Mouse (Mus musculus) liver, postnatal 0 days (tissue): Measurements from ENCODE around the gene Zgrf1. TPM values are rescaled to one million over a fixed set of nuclear protein-coding genes. Genes with fewer than 3 reads are reported as not detected.

Source experiments
- ATAC-seq: fragments of 200-750 bp; cut with Nextera tagmentation; 2 replicates; pipeline ENCODE4 v1.8.0; 2017; ENCODE audit warnings: mild to moderate bottlenecking, moderate library complexity
- DNase-seq: peaks from one replicate; pipeline ENCODE4 v3.0.0-alpha.2; 2016
- H3K27ac ChIP-seq: fragments of 300-500 bp; sonication (generic); 2 replicates; pipeline ENCODE4 v1.5.1; 2014; ENCODE audit warnings: antibody characterized with exemption, moderate library complexity, mild to moderate bottlenecking, low read depth
- H3K27me3 ChIP-seq: fragments of 300-500 bp; sonication (generic); 2 replicates; pipeline ENCODE4 v1.6.1; 2014; ENCODE audit warnings: low read length, control low read depth, mixed read lengths; ENCODE audit not compliant: insufficient read depth
- H3K36me3 ChIP-seq: fragments of 300-500 bp; sonication (generic); replicated peaks from 2 replicates; pipeline ENCODE4 v1.6.1; 2014; ENCODE audit warnings: mild to moderate bottlenecking, control low read depth, low read length, moderate library complexity, mixed read lengths; ENCODE audit not compliant: insufficient read depth
- H3K4me1 ChIP-seq: fragments of 300-500 bp; sonication (generic); 2 replicates; pipeline ENCODE4 v1.6.1; 2014; ENCODE audit warnings: antibody characterized with exemption, mild to moderate bottlenecking, control low read depth; ENCODE audit not compliant: insufficient read depth
- H3K4me2 ChIP-seq: fragments of 300-500 bp; sonication (generic); 2 replicates; pipeline ENCODE4 v1.6.1; 2014; ENCODE audit warnings: low read depth, mild to moderate bottlenecking, low read length, moderate library complexity, mixed read lengths
- H3K4me3 ChIP-seq: fragments of 300-500 bp; sonication (generic); 2 replicates; pipeline ENCODE4 v1.5.1; 2014; ENCODE audit warnings: low read depth, low read length
- H3K9ac ChIP-seq: fragments of 300-500 bp; sonication (generic); replicated peaks from 2 replicates; pipeline ENCODE4 v1.6.1; 2014; ENCODE audit warnings: mild to moderate bottlenecking, moderate library complexity
- H3K9me3 ChIP-seq: fragments of 300-500 bp; sonication (generic); 2 replicates; pipeline ENCODE4 v1.6.1; 2016; ENCODE audit warnings: mild to moderate bottlenecking, control low read depth, low read length, mixed read lengths
- CTCF ChIP-seq: sonication (generic); IDR thresholded peaks from 2 replicates; pipeline ENCODE4 v1.5.1; 2016; ENCODE audit warnings: antibody characterized with exemption, low read depth
- EP300 ChIP-seq: IDR thresholded peaks from 2 replicates; pipeline ENCODE4 v1.6.1; 2016; ENCODE audit warnings: antibody characterized with exemption, low read depth, mild to moderate bottlenecking
- WGBS: fragments of 180-500 bp; shearing (Covaris S2); extraction: QIAGEN DNeasy Blood & Tissue Kit; methylation state at CpG from one replicate; pipeline ENCODE4 v1.1.7; 2014; ENCODE audit not compliant: insufficient replicate concordance; 5-methylcytosine and 5-hydroxymethylcytosine counted together
- polyA plus RNA-seq: library from polyadenylated mRNA; unstranded; fragments of >200 nt; fragmentation: Nextera tagmentation; extraction: Ambion mirVana; gene quantifications from 2 replicates; pipeline ENCODE4 v1.2.1, GENCODE M21; 2015

Zgrf1 gene
- polyA plus RNA-seq = 1.1 and 1.5 TPM in 2 replicates

DNA sequence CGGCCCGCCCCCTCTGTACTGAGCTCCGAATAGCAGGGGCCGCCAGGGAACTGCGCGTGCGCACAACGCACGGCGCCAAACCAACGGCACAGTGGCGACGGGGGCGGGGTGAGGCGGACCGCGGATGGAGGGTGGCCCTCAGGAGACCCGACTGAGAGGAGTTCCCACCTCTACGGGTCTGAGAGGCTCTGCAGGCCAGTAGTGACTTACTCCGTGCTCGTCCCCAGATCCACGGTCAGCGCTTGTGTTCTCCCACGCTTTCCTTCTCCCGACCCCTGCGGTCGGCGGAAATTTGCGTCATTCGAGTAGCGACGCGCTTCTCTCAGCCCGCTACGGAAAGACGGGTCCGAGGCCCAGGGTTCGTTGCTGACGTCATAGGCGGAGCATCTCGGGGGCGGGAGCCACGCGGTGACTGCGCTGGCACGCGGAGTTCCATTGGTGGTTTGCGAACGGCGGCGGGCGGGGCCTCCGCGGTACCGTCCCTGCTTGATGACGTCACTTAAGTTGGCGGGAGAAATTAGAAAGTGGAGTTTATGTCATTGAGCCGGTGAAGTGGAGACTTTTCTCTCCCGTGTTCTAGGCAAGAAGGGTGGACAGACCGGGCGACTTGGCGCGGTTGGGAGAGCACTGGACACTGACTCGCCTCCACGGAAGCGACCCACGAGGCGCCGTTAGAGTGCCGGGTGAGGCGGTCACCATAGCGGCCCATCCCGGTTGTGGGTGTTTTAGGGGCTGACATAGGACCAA, at the start of gene Zgrf1, which contains the start of gene Larp7:
Gene Zgrf1, plus strand, starts transcription at position 517 of the 747 bp plus-strand sequence.
Gene Larp7, minus strand, starts transcription at position 377 of the 747 bp plus-strand sequence.
- H3K4me1 ChIP-seq = peaks cover 7% of the 10 kb centered on the region; the same call in 1 of the 2 replicates
- peak within 1 kb of the TSS; percentile 79 for H3K9ac ChIP-seq
- under 1% methylated on average over 72 of the region's 73 CpGs for WGBS
- peak within 1 kb of the TSS; percentile 94 for H3K27ac ChIP-seq
- peak within 1 kb of the TSS; percentile 75 for H3K4me2 ChIP-seq
- H3K9me3 ChIP-seq = no peaks in the 10 kb centered on the region
- ATAC-seq (peak; percentile 98), DNase-seq (peak; percentile 98)
- no peaks in the 10 kb centered on the region; the same call in none of the 2 replicates for H3K36me3 ChIP-seq
- no peaks in the 10 kb centered on the region for H3K27me3 ChIP-seq
- H3K4me3 ChIP-seq = peak within 1 kb of the TSS; percentile 72
- TF ChIP-seq CTCF (peak; percentile 17; the same call in 1 of the 2 replicates), EP300 (peak; percentile 59; the same call in 1 of the 2 replicates)

DNA sequence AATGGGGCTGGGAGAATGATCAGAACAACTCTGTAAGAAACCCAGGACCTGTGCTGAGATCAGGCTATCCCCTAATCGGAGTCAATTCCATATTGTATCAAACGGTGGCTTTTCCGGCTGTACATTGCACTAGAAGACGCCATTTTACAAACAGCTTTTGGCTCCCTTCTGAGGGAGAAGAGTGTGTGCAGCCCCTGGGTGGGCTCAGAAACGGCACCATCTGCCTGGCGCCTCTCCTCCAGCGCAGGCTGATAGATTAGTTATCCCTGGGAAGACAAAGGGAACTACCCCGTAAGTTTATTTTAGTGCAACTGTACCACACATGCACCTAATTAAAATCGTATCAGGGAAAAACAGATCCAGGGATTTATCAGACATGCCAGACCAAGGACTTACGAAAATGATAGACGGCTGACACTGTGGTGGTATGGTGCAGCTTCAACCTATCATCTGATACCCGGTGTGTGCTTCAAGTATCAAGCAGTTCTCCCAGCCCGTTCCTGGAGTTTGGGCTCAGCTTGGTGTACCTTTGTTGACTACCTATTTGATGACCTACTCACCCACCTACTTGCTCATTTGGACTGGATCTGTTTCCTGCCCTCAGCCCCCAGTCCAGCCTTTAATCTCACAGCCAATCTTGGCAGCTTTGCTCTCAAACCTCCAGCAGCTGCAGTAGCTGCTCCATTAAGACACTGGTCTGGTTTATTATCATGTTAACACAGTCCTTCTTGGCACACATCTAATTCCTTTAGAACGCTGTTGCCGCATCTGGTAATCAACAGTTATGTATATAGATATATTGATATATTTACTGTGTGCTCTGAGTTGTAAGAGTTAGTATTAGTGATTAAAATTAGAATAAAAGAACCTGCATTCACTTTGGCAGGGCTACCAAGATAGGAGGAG, 45.2 kb upstream of the Zgrf1 start:
- no peak for DNase-seq
- Histone ChIP-seq H3K36me3 (no peaks in the 10 kb centered on the region), H3K4me3 (no peak overlapping the region), H3K4me2 (no peak overlapping the region), H3K27me3 (no peaks in the 10 kb centered on the region), H3K27ac (no peak overlapping the region), H3K4me1 (no peaks in the 10 kb centered on the region), H3K9me3 (no peaks in the 10 kb centered on the region), H3K9ac (no peak overlapping the region)
- peak; percentile 66 for ATAC-seq
- TF ChIP-seq CTCF (no peak), EP300 (peak; percentile 58)
- WGBS = 67% methylated on average over 15 of the region's 15 CpGs

DNA sequence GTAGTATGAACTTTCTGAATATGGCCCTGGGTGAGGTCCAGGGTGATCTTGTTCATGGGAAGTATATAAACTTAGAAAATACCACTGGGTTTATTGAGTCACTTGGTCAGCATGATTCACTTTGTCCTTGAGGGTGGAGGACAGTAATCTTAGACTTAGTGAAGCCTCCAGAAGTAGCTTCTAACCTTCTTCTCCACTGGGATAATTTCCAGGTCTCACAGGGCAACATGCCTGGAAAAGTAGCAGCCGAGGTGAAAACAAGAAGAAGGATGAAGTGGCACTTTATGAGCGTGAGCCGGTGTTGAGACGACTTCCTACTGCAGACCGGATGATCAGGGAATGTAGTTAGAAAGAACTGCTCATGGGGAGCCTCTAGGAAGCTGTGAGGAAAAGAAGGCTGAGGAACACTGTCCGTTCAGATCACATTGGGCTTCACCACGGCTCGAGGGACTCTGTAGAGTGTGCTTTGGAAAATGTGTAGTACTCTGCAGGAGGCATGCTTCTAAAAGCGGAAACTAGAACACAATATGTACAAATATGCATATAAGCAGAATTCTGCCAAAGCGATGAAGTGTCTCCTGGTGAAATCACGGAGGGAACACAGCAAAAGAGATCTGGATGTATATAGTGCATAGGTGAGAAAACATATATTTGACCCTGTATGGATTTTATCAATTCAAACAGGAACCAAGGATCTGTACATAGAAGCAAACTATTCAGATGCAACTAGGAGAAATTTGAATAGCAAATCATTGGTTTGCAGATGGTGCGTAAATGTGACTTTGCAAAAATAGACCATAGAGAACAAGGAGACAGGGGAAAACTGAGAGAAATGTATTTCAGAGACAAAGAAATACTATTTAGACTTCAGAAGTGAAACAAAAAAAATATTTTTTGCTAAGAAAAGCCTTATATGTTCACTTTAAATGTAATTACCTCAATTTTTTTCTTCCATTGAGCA, 41.2 kb upstream of the Zgrf1 start:
- no peak for ATAC-seq
- H3K27me3 ChIP-seq = no peaks in the 10 kb centered on the region
- 69% methylated on average over 12 of the region's 12 CpGs for WGBS

DNA sequence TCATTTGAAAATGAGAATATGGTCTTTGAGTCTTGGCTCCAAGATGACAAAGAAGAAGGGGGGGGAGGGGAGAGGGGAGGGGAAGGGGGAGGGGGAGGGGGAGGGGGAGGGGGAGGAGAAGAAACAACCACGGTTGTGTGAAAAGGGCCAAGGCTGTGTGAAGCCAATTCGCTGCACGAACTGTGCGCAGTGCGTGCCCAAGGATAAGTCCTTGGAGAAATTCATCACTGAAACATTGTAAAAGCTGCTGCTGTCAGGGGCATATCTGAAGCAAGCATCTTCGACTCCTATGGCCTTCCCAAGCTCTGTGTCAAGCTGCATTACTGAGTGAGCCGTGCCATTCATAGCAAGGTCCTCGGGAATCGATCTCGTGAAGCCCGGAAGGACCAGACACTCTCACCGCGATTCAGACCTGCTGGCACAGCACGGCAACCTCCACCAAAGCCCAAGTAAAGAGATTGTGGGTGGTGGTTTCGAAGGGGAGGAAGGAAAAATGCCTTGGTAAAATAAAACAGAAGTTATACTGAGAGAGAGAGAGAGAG, 40.4 kb upstream of the Zgrf1 start:
- 77% methylated on average over 15 of the region's 15 CpGs for WGBS

More for the DNA sequence above, 41.2 kb upstream of the Zgrf1 start:
- no peak overlapping the region for H3K27ac ChIP-seq
- H3K9me3 ChIP-seq = no peaks in the 10 kb centered on the region
- no peak for TF ChIP-seq EP300
- no peak for TF ChIP-seq CTCF
- H3K36me3 ChIP-seq = no peaks in the 10 kb centered on the region
- H3K4me2 ChIP-seq = no peak overlapping the region
- no peak overlapping the region for H3K4me3 ChIP-seq
- H3K9ac ChIP-seq = no peak overlapping the region
- no peak for DNase-seq
- no peaks in the 10 kb centered on the region for H3K4me1 ChIP-seq

DNA sequence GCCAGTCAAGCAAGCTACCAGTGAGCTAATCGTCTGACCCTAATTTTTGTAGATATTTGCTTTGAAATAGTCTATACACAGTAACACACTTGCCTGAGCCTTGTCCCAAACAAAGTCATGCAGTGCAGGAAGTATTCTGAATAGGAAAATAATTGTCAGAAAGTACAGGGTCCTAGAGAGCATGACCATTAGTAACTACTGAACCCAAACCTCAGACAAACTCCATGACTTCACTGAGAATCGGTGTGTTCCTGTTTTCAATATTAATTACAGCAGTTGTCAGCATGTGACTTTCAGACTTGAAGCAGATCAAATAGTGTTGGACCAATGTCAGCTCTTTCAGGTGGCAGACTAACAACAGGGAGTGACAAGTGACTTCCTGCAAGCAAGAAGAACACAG, 39.6 kb upstream of the Zgrf1 start:
- Histone ChIP-seq H3K9ac (no peak overlapping the region), H3K4me3 (no peak overlapping the region), H3K4me2 (no peak overlapping the region), H3K9me3 (no peaks in the 10 kb centered on the region), H3K27ac (no peak overlapping the region), H3K27me3 (no peaks in the 10 kb centered on the region), H3K4me1 (no peaks in the 10 kb centered on the region), H3K36me3 (no peaks in the 10 kb centered on the region)
- DNase-seq (no peak), ATAC-seq (no peak)
- WGBS = 67% methylated on average over 2 of the region's 2 CpGs
- TF ChIP-seq EP300 (no peak), CTCF (no peak)

More for the DNA sequence above, 40.4 kb upstream of the Zgrf1 start:
- ATAC-seq (no peak), DNase-seq (no peak)
- Histone ChIP-seq H3K4me1 (no peaks in the 10 kb centered on the region), H3K4me2 (no peak overlapping the region), H3K27me3 (no peaks in the 10 kb centered on the region), H3K4me3 (no peak overlapping the region), H3K36me3 (no peaks in the 10 kb centered on the region), H3K27ac (no peak overlapping the region), H3K9ac (no peak overlapping the region), H3K9me3 (no peaks in the 10 kb centered on the region)
- no peak for TF ChIP-seq EP300
